Mouse (Mus musculus) forebrain, embryonic 15.5 days (tissue): ENCODE results near the gene Tex46. TPM values are rescaled to one million over a fixed set of nuclear protein-coding genes. Genes with fewer than 3 reads are reported as not detected.
A peak's percentile ranks its signal among the peaks of the same experiment; 100 is the strongest.

Experiments
- ATAC-seq: fragments of 200-750 bp; cut with Nextera tagmentation; replicated peaks from 2 replicates; pipeline ENCODE4 v1.8.0; 2017; ENCODE audit warnings: mild to moderate bottlenecking, moderate TSS enrichment, moderate library complexity
- H3K27ac ChIP-seq: fragments of 300-500 bp; sonication (generic); replicated peaks from 2 replicates; pipeline ENCODE4 v1.5.1; 2015; ENCODE audit warnings: mild to moderate bottlenecking, inconsistent platforms
- H3K27me3 ChIP-seq: fragments of 300-500 bp; sonication (generic); 2 replicates; pipeline ENCODE4 v1.6.1; 2015; ENCODE audit warnings: inconsistent platforms
- H3K36me3 ChIP-seq: fragments of 300-500 bp; sonication (generic); 2 replicates; pipeline ENCODE4 v1.6.1; 2015; ENCODE audit warnings: mild to moderate bottlenecking, inconsistent platforms
- H3K4me1 ChIP-seq: fragments of 300-500 bp; sonication (generic); 2 replicates; pipeline ENCODE4 v1.6.1; 2015; ENCODE audit warnings: inconsistent platforms
- H3K4me2 ChIP-seq: fragments of 300-500 bp; sonication (generic); replicated peaks from 2 replicates; pipeline ENCODE4 v1.6.1; 2015; ENCODE audit warnings: mild to moderate bottlenecking, inconsistent platforms
- H3K4me3 ChIP-seq: fragments of 300-500 bp; sonication (generic); 2 replicates; pipeline ENCODE4 v1.5.1; 2015; ENCODE audit warnings: mild to moderate bottlenecking, inconsistent platforms
- H3K9ac ChIP-seq: fragments of 300-500 bp; sonication (generic); replicated peaks from 2 replicates; pipeline ENCODE4 v1.6.1; 2015; ENCODE audit warnings: mild to moderate bottlenecking, inconsistent platforms
- H3K9me3 ChIP-seq: fragments of 300-500 bp; sonication (generic); 2 replicates; pipeline ENCODE4 v1.6.1; 2016; ENCODE audit warnings: inconsistent platforms
- WGBS: fragments of 180-500 bp; shearing (Covaris S2); methylation state at CpG from one replicate; pipeline ENCODE4 v1.1.7; 2015; ENCODE audit warnings: mixed read lengths; 5-methylcytosine and 5-hydroxymethylcytosine counted together
- microRNA-seq: library from miRNA; unstranded; fragments of <30 nt; microRNA quantifications from one replicate; pipeline ENCODE4, GENCODE M21; 2016
- polyA plus RNA-seq: library from polyadenylated mRNA; unstranded; fragments of >200 nt; fragmentation: Nextera tagmentation; extraction: Ambion mirVana; gene quantifications from 2 replicates; pipeline ENCODE4 v1.2.1, GENCODE M21; 2015

Tex46 gene
- polyA plus RNA-seq, 1 experiment from 2014 or later: not detected

- Histone ChIP-seq H3K4me2 (no peak overlapping the region), H3K4me3 (no peak overlapping the region), H3K9ac (no peak overlapping the region), H3K27me3 (no peaks in the 10 kb centered on the region), H3K9me3 (no peaks in the 10 kb centered on the region), H3K36me3 (peaks cover 24% of the 10 kb centered on the region), H3K4me1 (peaks cover 20% of the 10 kb centered on the region), H3K27ac (peak overlapping the region; percentile 76)
- 68% methylated on average over 6 of the region's 6 CpGs for WGBS
- ATAC-seq: no peak
Observed at GRCm38 (mm10) chr4:136653019-136653418, 42.8 kb downstream of the Tex46 start.

- no peak for ATAC-seq
- peaks cover 20% of the 10 kb centered on the region for H3K4me1 ChIP-seq
- no peaks in the 10 kb centered on the region for H3K27me3 ChIP-seq
- no peak overlapping the region for H3K4me3 ChIP-seq
- no peaks in the 10 kb centered on the region for H3K9me3 ChIP-seq
- H3K9ac ChIP-seq: no peak overlapping the region
- H3K4me2 ChIP-seq: no peak overlapping the region
- no peak overlapping the region for H3K27ac ChIP-seq
- WGBS: 90% methylated on average over 10 of the region's 10 CpGs
- H3K36me3 ChIP-seq: peaks cover 30% of the 10 kb centered on the region
Observed at GRCm38 (mm10) chr4:136653692-136654234, 43.5 kb downstream of the Tex46 start.

DNA sequence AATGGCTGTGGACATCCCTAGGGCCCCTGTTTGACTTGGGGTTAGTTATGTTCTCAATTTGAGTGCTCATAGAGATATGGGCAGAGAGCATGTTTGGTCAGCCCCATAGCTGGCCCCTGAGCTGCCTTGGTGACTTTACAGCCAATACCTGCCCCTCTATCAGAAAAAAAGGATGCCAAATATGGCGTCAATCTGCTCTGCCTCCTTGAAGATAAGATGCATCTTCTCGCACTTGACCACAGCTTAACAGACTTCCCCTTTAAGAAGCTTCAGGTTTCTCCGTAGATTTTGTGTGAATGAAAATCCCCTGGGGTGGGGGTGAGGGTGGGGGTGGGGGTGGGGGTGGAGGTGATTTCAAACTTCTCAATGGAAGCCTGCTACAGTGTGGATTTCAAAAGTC, 47.7 kb downstream of the Tex46 start:
- H3K4me2 ChIP-seq: no peak overlapping the region
- no peaks in the 10 kb centered on the region for H3K9me3 ChIP-seq
- WGBS: 80% methylated on average over 3 of the region's 3 CpGs
- no peak overlapping the region for H3K27ac ChIP-seq
- no peaks in the 10 kb centered on the region for H3K27me3 ChIP-seq
- no peak overlapping the region for H3K4me3 ChIP-seq
- peaks cover 57% of the 10 kb centered on the region for H3K36me3 ChIP-seq
- H3K9ac ChIP-seq: no peak overlapping the region
- H3K4me1 ChIP-seq: 0 out of 2 replicates have a peak, but pooled peaks cover under 1% of the 10 kb centered on the region
- no peak for ATAC-seq

Small RNA genes lying within 50 kb of the gene (microRNA-seq; reads per million reads assigned to microRNA genes)
- gene Gm22180: not detected

Other genes with a start within 250 kb of the Tex46 start
- 0.70 and 0.74 TPM in 2 replicates for gene Htr1d, start 186.9 kb upstream of the Tex46 start, polyA plus RNA-seq
- gene 6030445D17Rik, start 148.2 kb upstream of the Tex46 start, polyA plus RNA-seq: 0.10 and 0.57 TPM in 2 replicates
- 62.1 and 69.8 TPM in 2 replicates for gene Luzp1, start 140.7 kb upstream of the Tex46 start, polyA plus RNA-seq
- 94.3 and 108 TPM in 2 replicates for gene Kdm1a, start 7.7 kb upstream of the Tex46 start, polyA plus RNA-seq
- 0.05 TPM in 1 of 2 replicates, not detected in the other for gene Lactbl1, start 12.2 kb downstream of the Tex46 start, polyA plus RNA-seq
- 18.9 and 20.4 TPM in 2 replicates for gene Ephb2, start 225.6 kb downstream of the Tex46 start, polyA plus RNA-seq